Mouse (Mus musculus): Measurements from ENCODE around the gene Ptpa.

DNA sequence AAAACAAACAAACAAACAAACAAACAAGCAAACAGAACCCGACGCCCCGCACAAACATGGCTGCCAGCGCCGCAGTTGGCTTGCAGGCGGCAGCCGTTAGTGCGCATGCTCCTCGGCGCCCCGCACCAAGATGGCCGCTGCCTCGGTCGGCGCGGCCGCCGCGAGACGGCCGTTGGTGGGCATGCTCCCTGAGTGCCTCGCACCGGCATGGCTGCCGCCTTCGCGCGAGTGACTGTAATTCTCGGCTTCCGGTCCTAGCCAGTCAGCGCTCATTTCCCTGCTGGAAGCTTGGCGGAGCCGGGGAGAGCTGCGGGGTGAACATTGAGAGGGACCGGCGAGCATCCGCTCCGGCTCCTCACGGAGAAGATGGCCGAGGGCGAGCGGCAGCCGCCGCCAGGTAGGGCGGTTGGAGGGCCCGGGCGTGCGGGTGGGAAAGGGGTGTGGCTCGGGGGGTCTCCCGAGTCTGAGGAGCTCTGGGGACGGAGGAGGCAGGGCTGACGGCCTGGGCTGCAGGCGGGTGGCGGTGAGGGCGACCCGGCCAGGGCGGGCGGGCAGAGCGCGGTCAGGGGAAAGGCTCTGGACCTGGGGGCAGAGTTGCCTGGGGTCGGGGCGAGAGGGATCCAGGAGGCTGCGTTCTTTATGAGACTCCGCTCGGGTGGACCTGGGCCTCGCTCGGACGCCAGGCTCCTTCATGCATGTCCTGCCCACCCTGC, at the start of gene Ptpa:
- TF ChIP-seq CTCF (IDR thresholded peaks at IDR 0.05; ENCODE audit: low read depth, low read length) (no peak), POLR2A (IDR thresholded peaks at IDR 0.05; ENCODE audit: extremely low read depth, insufficient read depth, low read length) (peak; percentile 96)

All from liver, adult 2 months (tissue).